ENCODE assay signal across 23 mouse cellular contexts in the genomic region with DNA sequence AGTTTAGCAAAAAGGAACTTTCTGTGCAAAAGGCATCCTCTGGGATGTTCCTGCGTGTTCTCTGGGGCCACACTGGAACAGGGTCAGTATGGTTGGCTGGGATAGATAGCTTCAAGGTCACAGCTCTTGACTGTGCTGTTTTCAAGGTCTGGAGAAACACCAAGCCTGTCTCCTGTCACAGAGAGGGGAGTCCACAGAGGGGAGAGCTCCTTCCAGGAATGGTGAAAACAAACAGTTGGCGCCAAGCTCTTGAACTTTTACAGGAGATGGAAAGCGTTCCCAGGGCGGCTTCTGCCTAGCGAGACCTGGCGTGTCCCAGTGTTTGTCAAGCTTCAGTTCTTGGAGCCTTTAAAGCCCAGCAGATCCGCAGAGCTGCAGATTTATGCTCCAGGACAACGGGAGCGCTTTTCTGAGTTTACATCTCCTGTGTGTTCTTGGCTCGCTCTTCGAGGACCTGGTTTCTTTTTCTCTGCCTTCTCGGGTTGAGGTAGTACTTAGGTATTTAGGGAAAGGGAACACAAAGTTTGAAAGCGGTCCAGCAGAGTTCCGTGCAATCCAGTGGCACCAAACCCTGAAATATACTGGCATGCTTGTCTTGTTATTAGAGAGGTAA. TPM values are rescaled to one million over a fixed set of nuclear protein-coding genes. Genes with fewer than 3 reads are reported as not detected.
DNase-seq lines count a peak whose midpoint lies in the region; ATAC-seq lines count a peak whose summit lies in the region.
"Had no signal": no experiment of that assay in that cellular context is flagged by ENCODE, and none has a peak within 500 bp of the region (broad histone marks: within the 10 kb centered on the region; RNA-seq: fewer than 3 reads in every experiment).

No protein-coding gene starts in this region.

- no peak overlapping the region for H3K27ac ChIP-seq in heart, embryonic 12.5 days (ENCODE audit: poor library complexity, severe bottlenecking)
- H3K27ac ChIP-seq in stomach, embryonic 15.5 days: 0 out of 2 replicates have a peak overlapping the region, but pooled peaks have one; percentile 22
- H3K27ac ChIP-seq: forebrain, embryonic 15.5 days; hindbrain, embryonic 10.5 days; kidney, embryonic 15.5 days; limb, embryonic 10.5 days; midbrain, embryonic 12.5 days; neural tube, embryonic 15.5 days had no signal

- no peak overlapping the region for H3K4me3 ChIP-seq in heart, embryonic 12.5 days
- H3K4me3 ChIP-seq in stomach, embryonic 15.5 days (replicated peaks): no peak overlapping the region
- H3K4me3 ChIP-seq: erythroblast, embryonic 14.5 days; forebrain, embryonic 15.5 days; hindbrain, embryonic 10.5 days; kidney, embryonic 15.5 days; limb, embryonic 10.5 days; midbrain, embryonic 12.5 days; myocyte; neural tube, embryonic 15.5 days had no signal

- no peaks in the 10 kb centered on the region for H3K9me3 ChIP-seq in heart, embryonic 12.5 days (replicated peaks)
- no peaks in the 10 kb centered on the region for H3K9me3 ChIP-seq in stomach, embryonic 15.5 days
- H3K9me3 ChIP-seq: forebrain, embryonic 15.5 days; hindbrain, embryonic 10.5 days; kidney, embryonic 15.5 days; limb, embryonic 10.5 days; midbrain, embryonic 12.5 days; neural tube, embryonic 15.5 days had no signal

- ATAC-seq in heart, embryonic 12.5 days (ENCODE audit: insufficient number of reproducible peaks, low FRiP score): no peak
- ATAC-seq in stomach, embryonic 15.5 days (ENCODE audit: insufficient read depth, low FRiP score, low read depth): peak; percentile 53; the same call in 1 of the 2 replicates
- ATAC-seq: activated CD4-positive, CD25-positive, alpha-beta regulatory T cell, adult 4 months; forebrain, embryonic 15.5 days; Patski had no signal

- 67% methylated on average over 14 of the region's 14 CpGs for WGBS in heart, embryonic 12.5 days
- 42% methylated on average over 14 of the region's 14 CpGs for WGBS in stomach, embryonic 15.5 days

- no peaks in the 10 kb centered on the region for H3K36me3 ChIP-seq in heart, embryonic 12.5 days
- H3K36me3 ChIP-seq in stomach, embryonic 15.5 days: no peaks in the 10 kb centered on the region
- H3K36me3 ChIP-seq: forebrain, embryonic 15.5 days; hindbrain, embryonic 10.5 days; kidney, embryonic 15.5 days; limb, embryonic 10.5 days; midbrain, embryonic 12.5 days; neural tube, embryonic 15.5 days had no signal

- DNase-seq in heart, adult 8-10 months (ENCODE audit: low spot score): peak; percentile 34
- DNase-seq in adrenal gland, postnatal 10 days: peak; percentile 26
- peak; percentile 10 to 21 for DNase-seq in adrenal gland, postnatal 36 days
- DNase-seq in layer of hippocampus, adult 18-20 months (ENCODE audit: low spot score in 2 of 2): no peak
- DNase-seq in right cerebral cortex, adult 18-20 months: no peak
- DNase-seq: cerebellum, adult 18-20 months; layer of hippocampus, postnatal 36 days; lung, embryonic 14.5 days; lung, postnatal 4 days; spleen, adult 18-20 months had no signal

- no peaks in the 10 kb centered on the region for H3K27me3 ChIP-seq in heart, embryonic 12.5 days (replicated peaks)
- H3K27me3 ChIP-seq in stomach, embryonic 15.5 days (replicated peaks): no peaks in the 10 kb centered on the region
- H3K27me3 ChIP-seq: forebrain, embryonic 15.5 days; kidney, embryonic 15.5 days; midbrain, embryonic 12.5 days; neural tube, embryonic 15.5 days; Patski had no signal

- H3K4me1 ChIP-seq in heart, embryonic 12.5 days (replicated peaks): peaks cover 6% of the 10 kb centered on the region; the same call in 1 of the 2 replicates
- H3K4me1 ChIP-seq in stomach, embryonic 15.5 days: no peaks in the 10 kb centered on the region
- H3K4me1 ChIP-seq: forebrain, embryonic 15.5 days; kidney, embryonic 15.5 days; limb, embryonic 10.5 days; midbrain, embryonic 12.5 days; neural tube, embryonic 15.5 days had no signal

- H3K4me2 ChIP-seq in heart, embryonic 12.5 days: no peak overlapping the region
- no peak overlapping the region for H3K4me2 ChIP-seq in stomach, embryonic 15.5 days
- H3K4me2 ChIP-seq: forebrain, embryonic 15.5 days; kidney, embryonic 15.5 days; liver, embryonic 11.5 days; lung, embryonic 14.5 days; midbrain, embryonic 12.5 days; neural tube, embryonic 15.5 days had no signal

- no peak overlapping the region for H3K9ac ChIP-seq in heart, embryonic 12.5 days
- no peak overlapping the region for H3K9ac ChIP-seq in stomach, embryonic 15.5 days
- H3K9ac ChIP-seq: forebrain, embryonic 15.5 days; kidney, embryonic 15.5 days; lung, embryonic 14.5 days; midbrain, embryonic 12.5 days; neural tube, embryonic 15.5 days had no signal

RNA-seq across cellular contexts. Expression of a gene that starts 40.3 kb away (rescaled TPM):
- 10 to 100 TPM; 27.0 to 36.3 (median 32.2) TPM for total RNA-seq in heart, adult 8-10 months (2022)
- 14.6 and 16.5 TPM in 2 replicates for polyA plus RNA-seq in heart, embryonic 12.5 days (2016; fragmentation: Nextera tagmentation; extraction: Ambion mirVana)
- total RNA-seq in adrenal gland, postnatal 10 days (2021): 10 to 100 TPM; 21.6 to 25.3 TPM
- total RNA-seq in adrenal gland, postnatal 36 days (2021): 10 to 100 TPM; 11.7 to 14.9 TPM
- polyA plus RNA-seq in stomach, embryonic 15.5 days (2015; fragmentation: Nextera tagmentation; extraction: Ambion mirVana): 25.7 TPM in 2 replicates
- total RNA-seq in layer of hippocampus, adult 18-20 months (2021): 10 to 100 TPM; 24.5 to 25.3 TPM

Comparison
In these comparisons a context has a peak if more than half of its experiments do, and no peak if none do; other contexts are left out.
1. DNase-seq: peak in heart, adult 8-10 months (single experiment), adrenal gland, postnatal 10 days (single experiment) and adrenal gland, postnatal 36 days (2 of 2); none in layer of hippocampus, adult 18-20 months (0 of 2) and right cerebral cortex, adult 18-20 months (single experiment).